Mouse (Mus musculus) forebrain, embryonic 14.5 days (tissue): Measurements from ENCODE around the gene Spocd1. TPM values are rescaled to one million over a fixed set of nuclear protein-coding genes. Genes with fewer than 3 reads are reported as not detected.

ENCODE experiments used
- ATAC-seq: fragments of 200-750 bp; cut with Nextera tagmentation; 2 replicates; pipeline ENCODE4 v1.8.0; 2017; ENCODE audit warnings: mild to moderate bottlenecking, moderate library complexity
- DNase-seq: peaks from one replicate; pipeline ENCODE4 v3.0.0-alpha.2; 2015; ENCODE audit warnings: low spot score
- H3K27ac ChIP-seq: fragments of 300-500 bp; sonication (generic); 2 replicates; pipeline ENCODE4 v1.5.1; 2014; ENCODE audit warnings: low read depth, mild to moderate bottlenecking, control low read depth, low read length, moderate library complexity
- H3K27me3 ChIP-seq: fragments of 300-500 bp; sonication (generic); replicated peaks from 2 replicates; pipeline ENCODE4 v1.6.1; 2014; ENCODE audit warnings: low read length, control low read depth, mixed read lengths; ENCODE audit not compliant: control insufficient read depth, insufficient read depth
- H3K36me3 ChIP-seq: fragments of 300-500 bp; sonication (generic); 2 replicates; pipeline ENCODE4 v1.6.1; 2014; ENCODE audit warnings: low read length, control low read depth; ENCODE audit not compliant: control insufficient read depth, insufficient read depth
- H3K4me1 ChIP-seq: fragments of 300-500 bp; sonication (generic); 2 replicates; pipeline ENCODE4 v1.6.1; 2014; ENCODE audit warnings: antibody characterized with exemption, low read length, control low read depth; ENCODE audit not compliant: control insufficient read depth, insufficient read depth
- H3K4me2 ChIP-seq: fragments of 300-500 bp; sonication (generic); 2 replicates; pipeline ENCODE4 v1.6.1; 2014; ENCODE audit warnings: mild to moderate bottlenecking, control low read depth, low read length
- H3K4me3 ChIP-seq: fragments of 300-500 bp; sonication (generic); 2 replicates; pipeline ENCODE4 v1.5.1; 2014; ENCODE audit warnings: low read depth, low read length, control low read depth
- H3K9ac ChIP-seq: fragments of 300-500 bp; sonication (generic); 2 replicates; pipeline ENCODE4 v1.6.1; 2014; ENCODE audit warnings: mild to moderate bottlenecking, low read length, control low read depth, moderate library complexity
- H3K9me3 ChIP-seq: fragments of 300-500 bp; sonication (generic); replicated peaks from 2 replicates; pipeline ENCODE4 v1.6.1; 2016; ENCODE audit warnings: low read length, control low read depth, mixed read lengths; ENCODE audit not compliant: control insufficient read depth
- WGBS: fragments of 180-500 bp; shearing (Covaris S2); extraction: QIAGEN DNeasy Blood & Tissue Kit; methylation state at CpG from one replicate; pipeline ENCODE4 v1.1.7; 2014; 5-methylcytosine and 5-hydroxymethylcytosine counted together
- polyA plus RNA-seq: library from polyadenylated mRNA; unstranded; fragments of >200 nt; fragmentation: Nextera tagmentation; extraction: Ambion mirVana; gene quantifications from 2 replicates; pipeline ENCODE4 v1.2.1, GENCODE M21; 2014

The Spocd1 gene
- polyA plus RNA-seq, 1 experiment from 2014 or later: not detected

DNA sequence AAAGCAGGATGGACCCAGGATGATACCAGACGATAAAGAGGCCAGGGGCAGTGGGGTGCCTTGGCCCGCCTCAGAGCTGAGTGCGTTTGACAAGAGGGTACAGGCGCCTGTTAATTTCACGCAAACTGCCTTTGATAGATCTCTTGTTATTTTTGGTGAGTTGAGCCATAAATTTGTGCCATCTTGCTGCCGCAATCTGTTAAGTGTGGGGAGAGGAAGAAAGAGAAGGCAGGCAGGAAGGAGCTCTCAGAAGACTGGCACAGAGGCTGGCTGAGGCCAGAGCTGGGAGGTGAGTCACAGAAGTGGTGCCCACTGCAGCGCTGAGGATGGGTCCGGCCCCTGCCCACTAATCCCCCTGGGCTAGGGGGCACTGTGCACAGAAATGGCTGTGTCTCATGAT lies 66.2 kb downstream of the Spocd1 start:
- no peaks in the 10 kb centered on the region for H3K9me3 ChIP-seq
- DNase-seq (no peak), ATAC-seq (no peak)
- no peak overlapping the region for H3K4me2 ChIP-seq
- H3K9ac ChIP-seq: no peak overlapping the region
- peak overlapping the region; percentile 44 for H3K27ac ChIP-seq
- 76% methylated on average over 8 of the region's 8 CpGs for WGBS
- peaks cover 27% of the 10 kb centered on the region for H3K36me3 ChIP-seq
- H3K4me3 ChIP-seq: no peak overlapping the region
- H3K4me1 ChIP-seq: peaks cover 9% of the 10 kb centered on the region
- H3K27me3 ChIP-seq: no peaks in the 10 kb centered on the region

DNA sequence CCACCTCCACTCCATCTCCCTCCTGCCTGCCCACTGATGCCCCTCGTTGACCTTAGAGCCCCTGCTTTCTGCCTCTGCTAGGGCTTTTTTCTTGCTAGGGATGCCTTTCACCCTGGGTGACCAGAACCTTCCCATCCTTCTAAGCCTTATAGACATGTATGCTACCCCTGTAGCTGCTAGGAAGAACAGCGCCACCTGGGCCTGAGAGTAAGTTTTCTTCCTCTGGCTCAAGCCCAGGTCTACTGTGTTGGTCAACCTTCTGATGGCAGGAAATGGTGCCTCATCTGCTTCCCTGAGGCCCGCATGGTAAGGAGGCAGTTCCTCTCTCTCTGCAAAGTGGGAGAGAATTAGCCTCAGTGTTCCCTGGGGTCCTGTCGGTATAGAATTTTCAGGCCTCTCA lies 67.0 kb downstream of the Spocd1 start:
- WGBS: 84% methylated on average over 4 of the region's 4 CpGs
- H3K9ac ChIP-seq: no peak overlapping the region

DNA sequence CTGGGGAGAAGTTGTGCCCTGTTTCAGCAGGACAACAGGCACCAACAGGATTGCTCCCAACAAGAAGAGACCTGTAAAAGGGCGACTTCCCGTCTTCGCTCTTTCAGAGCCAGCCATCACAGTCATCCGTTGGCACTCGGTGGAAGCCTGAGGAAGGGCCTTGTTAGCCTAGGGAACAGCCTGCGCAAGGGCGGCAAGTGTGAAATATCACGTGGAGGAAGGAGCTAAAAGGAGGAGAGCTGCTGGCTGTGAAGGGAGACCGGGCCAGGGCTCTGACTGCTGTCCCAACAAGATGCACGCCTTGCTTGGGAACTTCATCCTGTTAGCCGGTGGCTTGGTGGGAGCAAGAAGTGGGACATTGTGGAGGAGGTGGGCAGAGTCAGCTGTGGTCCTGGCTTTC lies 69.1 kb downstream of the Spocd1 start:
- Histone ChIP-seq H3K4me3 (no peak overlapping the region), H3K36me3 (peaks cover 13% of the 10 kb centered on the region; the same call in 1 of the 2 replicates), H3K9me3 (no peaks in the 10 kb centered on the region), H3K27me3 (no peaks in the 10 kb centered on the region), H3K4me1 (peaks cover 17% of the 10 kb centered on the region), H3K27ac (no peak overlapping the region), H3K4me2 (no peak overlapping the region), H3K9ac (no peak overlapping the region)
- DNase-seq (no peak), ATAC-seq (no peak)
- WGBS: 76% methylated on average over 11 of the region's 11 CpGs

More for the DNA sequence above, 67.0 kb downstream of the Spocd1 start:
- Histone ChIP-seq H3K9me3 (no peaks in the 10 kb centered on the region), H3K4me1 (peaks cover 8% of the 10 kb centered on the region), H3K4me2 (no peak overlapping the region), H3K27me3 (no peaks in the 10 kb centered on the region), H3K4me3 (no peak overlapping the region), H3K36me3 (peaks cover 27% of the 10 kb centered on the region), H3K27ac (no peak overlapping the region)
- ATAC-seq: no peak
- no peak for DNase-seq

DNA sequence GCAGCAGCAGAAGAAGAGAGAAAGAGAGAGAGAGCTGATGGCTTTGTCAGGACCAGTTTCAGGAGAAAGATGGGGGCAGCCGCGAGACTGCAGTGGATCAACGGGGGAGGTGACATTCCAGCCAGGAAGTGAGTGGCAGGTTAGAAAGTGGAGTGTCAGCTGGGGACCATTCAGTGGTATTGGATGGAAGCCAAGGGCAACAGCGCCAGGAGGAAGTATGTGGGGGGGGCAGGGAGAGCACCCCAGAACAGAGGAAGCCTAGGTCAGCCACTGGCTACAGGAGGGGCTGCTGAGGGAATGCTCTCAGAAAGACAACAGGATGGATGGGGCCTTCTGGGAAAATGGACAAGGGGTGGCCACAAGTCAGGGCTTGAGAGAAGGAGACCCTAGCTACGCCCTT lies 72.7 kb downstream of the Spocd1 start:
- 31% methylated on average over 5 of the region's 5 CpGs for WGBS
- peaks cover 7% of the 10 kb centered on the region; the same call in 1 of the 2 replicates for H3K36me3 ChIP-seq
- no peak overlapping the region for H3K4me2 ChIP-seq
- H3K4me1 ChIP-seq: peaks cover 9% of the 10 kb centered on the region; the same call in 1 of the 2 replicates
- no peak overlapping the region for H3K9ac ChIP-seq
- DNase-seq (no peak), ATAC-seq (0 out of 2 replicates have a peak, but pooled peaks have one; percentile 29)
- H3K27ac ChIP-seq: peak overlapping the region; percentile 65; the same call in 1 of the 2 replicates
- H3K27me3 ChIP-seq: no peaks in the 10 kb centered on the region
- no peaks in the 10 kb centered on the region for H3K9me3 ChIP-seq
- no peak overlapping the region for H3K4me3 ChIP-seq

DNA sequence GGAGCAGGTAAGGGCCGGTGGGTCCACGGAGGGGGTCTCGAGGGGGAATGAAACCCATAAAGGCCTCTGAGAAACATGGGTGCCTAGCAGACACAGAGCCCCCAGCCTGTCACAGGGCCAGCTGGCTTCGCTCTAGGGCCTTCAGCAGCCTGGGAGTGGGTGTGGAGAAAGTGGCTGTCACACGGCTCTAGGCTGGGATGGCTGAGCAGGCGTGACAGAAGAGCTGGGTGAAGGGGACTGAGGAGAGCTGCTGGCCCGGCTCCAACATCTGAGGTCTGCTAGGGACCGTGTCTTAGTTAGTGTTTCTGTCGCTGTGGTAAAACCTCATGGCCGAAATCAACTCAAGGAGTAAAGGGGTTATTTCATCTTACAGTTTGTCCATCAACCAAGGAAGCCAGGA lies 73.1 kb downstream of the Spocd1 start:
- Histone ChIP-seq H3K9me3 (no peaks in the 10 kb centered on the region), H3K27me3 (no peaks in the 10 kb centered on the region), H3K4me3 (no peak overlapping the region), H3K9ac (no peak overlapping the region), H3K27ac (peak overlapping the region; percentile 65; the same call in 1 of the 2 replicates), H3K4me2 (no peak overlapping the region), H3K4me1 (peaks cover 9% of the 10 kb centered on the region; the same call in 1 of the 2 replicates), H3K36me3 (peaks cover 7% of the 10 kb centered on the region; the same call in 1 of the 2 replicates)
- ATAC-seq (peak; percentile 74), DNase-seq (peak; percentile 61)
- 58% methylated on average over 10 of the region's 10 CpGs for WGBS

DNA sequence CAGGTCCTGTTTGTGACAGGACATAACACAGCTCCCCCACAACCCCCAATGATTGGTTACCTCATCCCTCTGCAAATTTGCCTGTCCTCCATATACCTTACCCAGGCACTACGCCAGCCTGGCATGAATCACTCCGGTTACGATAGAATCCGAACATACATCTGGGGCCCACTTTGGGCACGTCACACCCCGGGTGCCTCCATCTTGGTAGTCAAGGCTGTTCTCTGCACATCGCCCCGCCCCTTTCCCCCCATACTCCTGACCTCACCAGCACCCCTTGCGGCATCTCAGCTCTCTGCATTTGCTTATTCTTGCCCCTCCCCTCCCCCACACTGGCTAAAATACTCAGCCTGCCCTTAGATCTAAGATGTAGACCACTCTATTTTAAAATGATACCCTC lies 76.5 kb downstream of the Spocd1 start:
- Histone ChIP-seq H3K27ac (no peak overlapping the region), H3K4me2 (no peak overlapping the region), H3K4me1 (peaks cover 9% of the 10 kb centered on the region; the same call in 1 of the 2 replicates), H3K36me3 (peaks cover 23% of the 10 kb centered on the region), H3K9ac (no peak overlapping the region), H3K9me3 (no peaks in the 10 kb centered on the region), H3K27me3 (no peaks in the 10 kb centered on the region), H3K4me3 (no peak overlapping the region)
- ATAC-seq (no peak), DNase-seq (no peak)
- whole genome bisulfite sequencing: 77% methylated on average over 9 of the region's 9 CpGs

DNA sequence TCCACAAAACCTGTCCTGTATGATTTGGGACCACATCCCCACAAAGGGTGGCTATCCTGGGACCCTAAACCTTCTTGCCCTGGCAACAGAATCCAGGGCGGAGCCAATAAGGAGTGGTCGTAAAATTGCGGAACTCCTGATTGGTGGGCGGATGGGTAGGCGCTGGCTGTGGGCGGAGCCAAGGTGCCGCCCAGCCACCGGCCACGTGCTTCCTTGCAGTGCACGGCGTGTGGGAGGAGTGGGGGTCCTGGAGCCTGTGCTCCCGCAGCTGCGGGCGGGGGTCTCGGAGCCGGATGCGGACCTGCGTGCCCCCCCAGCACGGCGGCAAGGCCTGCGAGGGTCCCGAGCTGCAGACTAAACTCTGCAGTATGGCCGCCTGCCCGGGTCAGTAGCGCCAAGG lies 77.5 kb downstream of the Spocd1 start:
- Histone ChIP-seq H3K4me1 (peaks cover 6% of the 10 kb centered on the region; the same call in 1 of the 2 replicates), H3K36me3 (peaks cover 32% of the 10 kb centered on the region), H3K27ac (no peak overlapping the region), H3K9ac (no peak overlapping the region), H3K4me2 (peak overlapping the region; percentile 39), H3K27me3 (no peaks in the 10 kb centered on the region), H3K9me3 (no peaks in the 10 kb centered on the region), H3K4me3 (no peak overlapping the region)
- no peak for DNase-seq
- ATAC-seq: no peak
- 19% methylated on average over 25 of the region's 25 CpGs for WGBS

Other genes with a start within 250 kb of the Spocd1 start
- gene Tmem39b, start 232.4 kb upstream of the Spocd1 start, polyA plus RNA-seq: 42.0 and 47.4 TPM in 2 replicates
- 133 and 136 TPM in 2 replicates for gene Khdrbs1, start 186.9 kb upstream of the Spocd1 start, polyA plus RNA-seq
- 213 and 214 TPM in 2 replicates for gene Ptp4a2, start 118.0 kb upstream of the Spocd1 start, polyA plus RNA-seq
- 6.6 and 12.3 TPM in 2 replicates for gene Adgrb2, start 55.6 kb downstream of the Spocd1 start, polyA plus RNA-seq
- gene Col16a1, start 118.6 kb downstream of the Spocd1 start, polyA plus RNA-seq: 4.0 and 5.7 TPM in 2 replicates
- 88.6 and 91.9 TPM in 2 replicates for gene Pef1, start 173.3 kb downstream of the Spocd1 start, polyA plus RNA-seq
- 0.13 and 0.48 TPM in 2 replicates for gene Hcrtr1, start 210.1 kb downstream of the Spocd1 start, polyA plus RNA-seq
- gene Tinagl1, start 245.9 kb downstream of the Spocd1 start, polyA plus RNA-seq: 2.7 and 4.0 TPM in 2 replicates